In genomic region chr7:79576659-79577058, GRCm38 (mm10) we compare ENCODE assay signal across 8 mouse cellular contexts. TPM values are rescaled to one million over a fixed set of nuclear protein-coding genes. Genes with fewer than 3 reads are reported as not detected.
DNase-seq lines count a peak whose midpoint lies in the region; ATAC-seq and TF ChIP-seq lines count a peak whose summit lies in the region.

No protein-coding gene starts in this region.

- H3K4me2 ChIP-seq in heart, embryonic 12.5 days: no peak overlapping the region
- H3K4me2 ChIP-seq in forebrain, embryonic 15.5 days (replicated peaks): no peak overlapping the region; the same call in 1 of the 2 replicates
- no peak overlapping the region for H3K4me2 ChIP-seq in midbrain, embryonic 11.5 days
- no peak overlapping the region for H3K4me2 ChIP-seq in stomach, postnatal 0 days (replicated peaks; ENCODE audit: low read depth)

- ATAC-seq in heart, embryonic 12.5 days (ENCODE audit: insufficient number of reproducible peaks, low FRiP score): no peak
- ATAC-seq in forebrain, embryonic 15.5 days (replicated peaks): no peak
- ATAC-seq in midbrain, embryonic 11.5 days (ENCODE audit: low FRiP score): no peak
- no peak for ATAC-seq in stomach, postnatal 0 days (ENCODE audit: low FRiP score, low TSS enrichment)

- intact Hi-C loops in heart, postnatal 10 days (cut with DNase I): no loop called here

- H3K27me3 ChIP-seq in heart, embryonic 12.5 days (replicated peaks): peaks cover 88% of the 10 kb centered on the region
- peaks cover 93% of the 10 kb centered on the region for H3K27me3 ChIP-seq in E14TG2a.4 (ENCODE audit: insufficient read depth, low read length)
- H3K27me3 ChIP-seq in forebrain, embryonic 15.5 days: no peaks in the 10 kb centered on the region
- peaks cover 23% of the 10 kb centered on the region for H3K27me3 ChIP-seq in midbrain, embryonic 11.5 days (ENCODE audit: control insufficient read depth, insufficient read depth, low read length)
- no peaks in the 10 kb centered on the region for H3K27me3 ChIP-seq in stomach, postnatal 0 days (ENCODE audit: control insufficient read depth, insufficient read depth, low read length)

- peak; percentile 31 to 61 for DNase-seq in heart, postnatal 10 days
- peak; percentile 38 for DNase-seq in c-Kit-positive CD71-negative TER-119-negative erythroid progenitor cells, embryonic 14.5 days (ENCODE audit: low read depth)
- peak; percentile 55 to 58 for DNase-seq in kidney, postnatal 25 days
- DNase-seq in midbrain, embryonic 11.5 days (ENCODE audit: low spot score, missing footprints): peak; percentile 93
- peak; percentile 61 for DNase-seq in stomach, postnatal 0 days (ENCODE audit: low spot score)

- H3K36me3 ChIP-seq in heart, embryonic 12.5 days: no peaks in the 10 kb centered on the region
- H3K36me3 ChIP-seq in E14TG2a.4 (ENCODE audit: insufficient read depth, low read length): no peaks in the 10 kb centered on the region
- no peaks in the 10 kb centered on the region for H3K36me3 ChIP-seq in forebrain, embryonic 15.5 days
- H3K36me3 ChIP-seq in midbrain, embryonic 11.5 days (ENCODE audit: control insufficient read depth, insufficient read depth, low read length): no peaks in the 10 kb centered on the region
- no peaks in the 10 kb centered on the region for H3K36me3 ChIP-seq in stomach, postnatal 0 days (ENCODE audit: control insufficient read depth, insufficient read depth, low read length)

- 3% methylated on average over 5 of the region's 5 CpGs for WGBS in heart, embryonic 12.5 days
- WGBS in forebrain, embryonic 15.5 days: 4% methylated on average over 5 of the region's 5 CpGs
- WGBS in midbrain, embryonic 11.5 days: 4% methylated on average over 5 of the region's 5 CpGs
- WGBS in stomach, postnatal 0 days: 16% methylated on average over 5 of the region's 5 CpGs

- H3K27ac ChIP-seq in heart, embryonic 12.5 days (ENCODE audit: poor library complexity, severe bottlenecking): no peak overlapping the region
- H3K27ac ChIP-seq in forebrain, embryonic 15.5 days (replicated peaks): peak overlapping the region; percentile 97
- no peak overlapping the region for H3K27ac ChIP-seq in midbrain, embryonic 11.5 days (ENCODE audit: low read depth, low read length)
- no peak overlapping the region for H3K27ac ChIP-seq in stomach, postnatal 0 days (replicated peaks)

- no peak overlapping the region for H3K4me3 ChIP-seq in heart, embryonic 12.5 days
- H3K4me3 ChIP-seq in E14TG2a.4 (replicated peaks; ENCODE audit: low read length): no peak overlapping the region
- no peak overlapping the region for H3K4me3 ChIP-seq in forebrain, embryonic 15.5 days
- no peak overlapping the region for H3K4me3 ChIP-seq in midbrain, embryonic 11.5 days (ENCODE audit: low read depth, low read length)
- H3K4me3 ChIP-seq in stomach, postnatal 0 days (ENCODE audit: low read depth, low read length): no peak overlapping the region

- TF ChIP-seq EP300 in stomach, postnatal 0 days (optimal IDR thresholded peaks at IDR 0.05): no peak

- no peak overlapping the region for H3K9ac ChIP-seq in heart, embryonic 12.5 days
- H3K9ac ChIP-seq in forebrain, embryonic 15.5 days (replicated peaks): 0 out of 2 replicates have a peak overlapping the region, but pooled peaks have one; percentile 31
- no peak overlapping the region for H3K9ac ChIP-seq in midbrain, embryonic 11.5 days (ENCODE audit: low read length)
- no peak overlapping the region for H3K9ac ChIP-seq in stomach, postnatal 0 days (ENCODE audit: low read length)

- peaks cover 20% of the 10 kb centered on the region for H3K4me1 ChIP-seq in heart, embryonic 12.5 days (replicated peaks)
- H3K4me1 ChIP-seq in E14TG2a.4 (replicated peaks; ENCODE audit: low read depth, low read length): peaks cover 49% of the 10 kb centered on the region
- peaks cover 79% of the 10 kb centered on the region for H3K4me1 ChIP-seq in forebrain, embryonic 15.5 days
- peaks cover 39% of the 10 kb centered on the region for H3K4me1 ChIP-seq in midbrain, embryonic 11.5 days (ENCODE audit: control insufficient read depth, insufficient read depth, low read length)
- H3K4me1 ChIP-seq in stomach, postnatal 0 days (replicated peaks; ENCODE audit: control insufficient read depth, insufficient read depth): peaks cover 4% of the 10 kb centered on the region; the same call in 1 of the 2 replicates

- no peaks in the 10 kb centered on the region for H3K9me3 ChIP-seq in heart, embryonic 12.5 days (replicated peaks)
- H3K9me3 ChIP-seq in E14TG2a.4 (ENCODE audit: low read length): no peaks in the 10 kb centered on the region
- no peaks in the 10 kb centered on the region for H3K9me3 ChIP-seq in forebrain, embryonic 15.5 days
- H3K9me3 ChIP-seq in midbrain, embryonic 11.5 days (ENCODE audit: control insufficient read depth, low read length): no peaks in the 10 kb centered on the region
- no peaks in the 10 kb centered on the region for H3K9me3 ChIP-seq in stomach, postnatal 0 days (ENCODE audit: control insufficient read depth, low read length)

- peak; percentile 84 for TF ChIP-seq CTCF in E14TG2a.4 (conservative IDR thresholded peaks at IDR 0.05; ENCODE audit: low read length)
- peak; percentile 70 for TF ChIP-seq CTCF in stomach, postnatal 0 days (IDR thresholded peaks at IDR 0.05; ENCODE audit: low read depth)

RNA-seq across cellular contexts. Expression of gene Rhcg, which starts 40.8 kb away (rescaled TPM):
- under 1 TPM in 1 of 2 experiments, not detected in 1; 0.26 TPM for total RNA-seq in heart, postnatal 10 days (2021)
- polyA plus RNA-seq in heart, embryonic 12.5 days (2016; fragmentation: Nextera tagmentation; extraction: Ambion mirVana): 0.14 TPM in 1 of 2 replicates, not detected in the other
- 1.8 and 3.9 TPM in 2 replicates for polyA plus RNA-seq in forebrain, embryonic 15.5 days (2015; fragmentation: Nextera tagmentation; extraction: Ambion mirVana)
- 0.41 and 0.75 TPM in 2 replicates for polyA plus RNA-seq in midbrain, embryonic 11.5 days (2014; fragmentation: Nextera tagmentation; extraction: Ambion mirVana)
- polyA plus RNA-seq in stomach, postnatal 0 days (2015; fragmentation: Nextera tagmentation; extraction: Ambion mirVana): 0.08 TPM in 1 of 2 replicates, not detected in the other

Comparison
In these comparisons a context has a peak if more than half of its experiments do, and no peak if none do; other contexts are left out.
1. DNase-seq: peak in every context shown above with its lines; median percentile 93 in midbrain, embryonic 11.5 days; 61 in stomach, postnatal 0 days; 56 in kidney, postnatal 25 days; 46 in heart, postnatal 10 days; 38 in c-Kit-positive CD71-negative TER-119-negative erythroid progenitor cells, embryonic 14.5 days.